Mouse (Mus musculus) kidney, embryonic 15.5 days (tissue): ENCODE data around the gene Slc31a1. TPM values are rescaled to one million over a fixed set of nuclear protein-coding genes. Genes with fewer than 3 reads are reported as not detected.

ENCODE experiments used
- ATAC-seq: fragments of 200-750 bp; cut with Nextera tagmentation; replicated peaks from 2 replicates; pipeline ENCODE4 v1.8.0; 2017; ENCODE audit warnings: moderate TSS enrichment; ENCODE audit not compliant: low FRiP score
- H3K27ac ChIP-seq: fragments of 300-500 bp; sonication (generic); 2 replicates; pipeline ENCODE4 v1.5.1; 2015; ENCODE audit warnings: mild to moderate bottlenecking, inconsistent platforms
- H3K27me3 ChIP-seq: fragments of 300-500 bp; sonication (generic); 2 replicates; pipeline ENCODE4 v1.6.1; 2015; ENCODE audit warnings: inconsistent platforms
- H3K36me3 ChIP-seq: fragments of 300-500 bp; sonication (generic); 2 replicates; pipeline ENCODE4 v1.6.1; 2015; ENCODE audit warnings: inconsistent platforms
- H3K4me1 ChIP-seq: fragments of 300-500 bp; sonication (generic); 2 replicates; pipeline ENCODE4 v1.6.1; 2015; ENCODE audit warnings: inconsistent platforms
- H3K4me2 ChIP-seq: fragments of 300-500 bp; sonication (generic); 2 replicates; pipeline ENCODE4 v1.6.1; 2015; ENCODE audit warnings: moderate library complexity, mild to moderate bottlenecking, inconsistent platforms
- H3K4me3 ChIP-seq: fragments of 300-500 bp; sonication (generic); replicated peaks from 2 replicates; pipeline ENCODE4 v1.5.1; 2015; ENCODE audit warnings: mild to moderate bottlenecking, inconsistent platforms
- H3K9ac ChIP-seq: fragments of 300-500 bp; sonication (generic); 2 replicates; pipeline ENCODE4 v1.6.1; 2015; ENCODE audit warnings: mild to moderate bottlenecking, inconsistent platforms
- H3K9me3 ChIP-seq: fragments of 300-500 bp; sonication (generic); replicated peaks from 2 replicates; pipeline ENCODE4 v1.6.1; 2016; ENCODE audit warnings: inconsistent platforms
- WGBS: fragments of 180-500 bp; shearing (Covaris S2); methylation state at CpG from one replicate; pipeline ENCODE4 v1.1.7; 2015; ENCODE audit warnings: mixed read lengths; 5-methylcytosine and 5-hydroxymethylcytosine counted together
- polyA plus RNA-seq: library from polyadenylated mRNA; unstranded; fragments of >200 nt; fragmentation: Nextera tagmentation; extraction: Ambion mirVana; gene quantifications from 2 replicates; pipeline ENCODE4 v1.2.1, GENCODE M21; 2015

Slc31a1 gene
- polyA plus RNA-seq, 1 experiment from 2014 or later: 53.9 TPM

DNA sequence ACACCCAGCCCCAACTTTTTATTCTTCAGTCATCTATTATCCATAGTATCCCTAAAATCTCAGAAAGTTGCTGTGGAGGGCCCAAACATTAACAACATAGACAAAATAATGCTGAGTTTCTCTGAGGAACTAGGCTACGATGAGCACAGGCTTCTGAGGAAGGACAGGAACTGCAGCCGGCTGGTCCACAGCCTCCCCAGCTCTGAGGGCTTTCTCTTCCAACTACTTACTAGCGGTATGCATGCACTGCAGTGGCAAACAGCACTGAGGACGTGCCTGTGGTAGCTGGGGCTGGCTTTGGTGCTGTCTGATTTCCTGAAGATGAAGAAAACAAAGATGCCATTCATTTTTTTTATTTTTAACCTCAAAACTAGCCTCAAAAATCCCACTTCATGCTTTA is 14.7 kb upstream of the Slc31a1 start:
- Histone ChIP-seq H3K4me1 (peaks cover 8% of the 10 kb centered on the region; the same call in 1 of the 2 replicates), H3K36me3 (peaks cover 60% of the 10 kb centered on the region), H3K9ac (no peak overlapping the region), H3K4me2 (no peak overlapping the region), H3K27me3 (no peaks in the 10 kb centered on the region), H3K27ac (no peak overlapping the region), H3K9me3 (no peaks in the 10 kb centered on the region), H3K4me3 (no peak overlapping the region)
- ATAC-seq: no peak
- 84% methylated on average over 4 of the region's 4 CpGs for WGBS

DNA sequence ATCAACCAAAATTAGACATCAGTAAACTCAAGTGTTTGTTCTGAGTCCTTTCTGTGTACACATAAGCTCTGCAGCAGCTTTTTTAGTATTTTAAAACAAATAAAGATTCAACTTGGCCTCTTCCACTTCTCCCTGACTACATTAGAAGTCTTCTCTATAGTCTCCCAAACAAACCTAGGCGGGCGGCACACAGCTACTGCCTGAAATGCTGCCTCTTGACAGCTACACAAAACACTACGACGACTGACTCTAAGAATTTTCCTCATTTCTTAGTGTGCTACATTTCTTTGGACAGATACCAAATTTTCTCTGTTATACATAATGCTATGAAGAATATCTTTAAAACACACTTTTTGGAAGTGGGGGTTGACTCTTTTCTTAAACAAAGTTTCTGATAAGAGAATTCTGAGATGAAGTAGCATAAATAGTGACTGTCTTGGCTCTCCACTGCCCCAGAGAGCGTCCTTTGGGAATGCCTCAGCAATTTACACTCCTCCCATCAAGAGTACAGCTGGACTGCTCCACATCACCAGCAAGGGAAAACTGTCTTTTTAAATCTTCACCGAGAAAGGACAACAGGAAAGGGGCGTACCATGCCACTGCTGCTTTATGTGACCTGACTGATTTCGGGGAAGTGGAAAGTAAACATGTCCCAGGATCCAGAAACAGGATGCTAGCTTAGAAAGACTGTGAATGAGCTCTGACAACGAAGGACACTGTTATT is 12.8 kb upstream of the Slc31a1 start:
- peaks cover 54% of the 10 kb centered on the region for H3K36me3 ChIP-seq
- H3K4me1 ChIP-seq: peaks cover 8% of the 10 kb centered on the region; the same call in 1 of the 2 replicates
- H3K4me2 ChIP-seq: no peak overlapping the region
- H3K9me3 ChIP-seq: no peaks in the 10 kb centered on the region
- H3K4me3 ChIP-seq: no peak overlapping the region
- H3K27ac ChIP-seq: peak overlapping the region; percentile 72
- WGBS: 54% methylated on average over 9 of the region's 9 CpGs
- ATAC-seq: no peak; the same call in 1 of the 2 replicates
- H3K27me3 ChIP-seq: no peaks in the 10 kb centered on the region
- no peak overlapping the region for H3K9ac ChIP-seq

DNA sequence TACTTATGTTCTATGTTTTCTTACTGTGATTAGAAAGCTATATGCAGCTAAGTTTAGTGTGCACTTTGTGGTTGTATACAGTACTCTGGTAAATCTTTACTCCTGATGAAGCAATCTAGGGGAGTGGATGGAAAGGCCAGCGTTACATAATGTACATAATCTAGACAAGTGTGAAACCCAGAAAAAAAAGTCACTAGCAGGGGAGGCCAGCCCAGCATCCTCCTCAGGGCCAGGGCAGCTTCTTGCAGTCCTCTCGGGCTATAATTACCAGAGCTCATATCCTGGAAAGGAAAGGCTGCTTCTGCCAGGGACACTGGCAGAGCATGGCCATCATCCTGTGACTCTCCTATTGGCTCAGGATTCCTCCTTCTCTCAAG is 12.2 kb upstream of the Slc31a1 start:
- 53% methylated on average over 2 of the region's 2 CpGs for whole genome bisulfite sequencing
- Histone ChIP-seq H3K4me2 (0 out of 2 replicates have a peak overlapping the region, but pooled peaks have one; percentile 3), H3K27ac (peak overlapping the region; percentile 72), H3K4me3 (no peak overlapping the region), H3K9me3 (no peaks in the 10 kb centered on the region), H3K4me1 (peaks cover 8% of the 10 kb centered on the region; the same call in 1 of the 2 replicates), H3K9ac (no peak overlapping the region), H3K36me3 (peaks cover 49% of the 10 kb centered on the region), H3K27me3 (no peaks in the 10 kb centered on the region)
- ATAC-seq: no peak

DNA sequence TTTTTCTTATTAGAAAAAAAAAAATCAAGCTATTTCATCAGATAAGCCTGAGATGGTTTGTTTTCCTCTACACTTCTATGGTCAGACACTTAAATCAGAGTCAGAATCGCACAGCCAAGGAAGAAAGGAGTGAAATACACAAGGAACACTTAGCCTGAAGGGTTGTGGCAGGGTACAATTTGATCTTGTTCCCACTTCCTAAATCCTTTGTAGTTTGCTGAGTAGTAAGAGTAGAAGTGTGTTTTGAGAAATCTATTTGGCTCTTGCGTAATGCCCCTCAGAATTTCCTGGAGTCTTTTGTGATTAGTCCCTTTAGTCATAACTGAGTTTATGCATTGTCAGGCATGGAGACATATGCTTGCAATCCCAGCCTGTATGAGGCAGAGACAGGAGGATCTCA is 11.2 kb upstream of the Slc31a1 start:
- Histone ChIP-seq H3K27ac (no peak overlapping the region), H3K36me3 (peaks cover 40% of the 10 kb centered on the region), H3K9ac (no peak overlapping the region), H3K9me3 (no peaks in the 10 kb centered on the region), H3K4me2 (no peak overlapping the region), H3K4me3 (no peak overlapping the region), H3K27me3 (no peaks in the 10 kb centered on the region), H3K4me1 (peaks cover 8% of the 10 kb centered on the region; the same call in 1 of the 2 replicates)
- no peak for ATAC-seq
- 95% methylated on average over 2 of the region's 2 CpGs for WGBS

DNA sequence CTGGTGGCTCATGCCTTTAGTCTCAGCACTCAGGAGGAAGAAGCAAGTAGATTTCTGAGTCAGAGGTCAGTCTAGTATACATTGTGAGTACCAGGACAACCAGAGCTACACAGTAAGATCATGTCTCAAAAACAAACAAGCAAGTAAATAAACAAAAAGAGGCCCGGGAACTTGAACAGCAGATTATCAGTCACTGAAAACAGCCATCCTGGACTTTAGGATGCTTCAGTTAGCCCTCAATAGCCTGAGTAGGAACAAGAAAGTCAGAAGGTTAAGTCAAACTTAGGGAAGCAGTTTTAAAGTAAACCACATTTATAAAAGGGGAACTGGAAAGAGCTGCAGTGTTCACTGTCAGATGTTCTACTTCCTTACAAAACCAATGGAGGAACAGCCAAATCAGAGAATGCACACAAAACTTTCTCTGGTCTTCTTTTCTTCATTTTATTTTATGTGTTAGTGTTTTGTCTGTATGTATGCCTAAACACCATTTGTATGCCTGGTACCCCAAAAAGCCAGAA is 2.8 kb upstream of the Slc31a1 start:
- no peak for ATAC-seq
- H3K9ac ChIP-seq: no peak overlapping the region
- peaks cover 6% of the 10 kb centered on the region; the same call in 1 of the 2 replicates for H3K36me3 ChIP-seq
- H3K4me2 ChIP-seq: no peak overlapping the region
- no peaks in the 10 kb centered on the region for H3K9me3 ChIP-seq
- H3K4me3 ChIP-seq: no peak overlapping the region
- peaks cover 25% of the 10 kb centered on the region for H3K4me1 ChIP-seq
- H3K27ac ChIP-seq: no peak overlapping the region
- WGBS: 95% methylated on average over 1 of the region's 1 CpGs
- H3K27me3 ChIP-seq: no peaks in the 10 kb centered on the region

DNA sequence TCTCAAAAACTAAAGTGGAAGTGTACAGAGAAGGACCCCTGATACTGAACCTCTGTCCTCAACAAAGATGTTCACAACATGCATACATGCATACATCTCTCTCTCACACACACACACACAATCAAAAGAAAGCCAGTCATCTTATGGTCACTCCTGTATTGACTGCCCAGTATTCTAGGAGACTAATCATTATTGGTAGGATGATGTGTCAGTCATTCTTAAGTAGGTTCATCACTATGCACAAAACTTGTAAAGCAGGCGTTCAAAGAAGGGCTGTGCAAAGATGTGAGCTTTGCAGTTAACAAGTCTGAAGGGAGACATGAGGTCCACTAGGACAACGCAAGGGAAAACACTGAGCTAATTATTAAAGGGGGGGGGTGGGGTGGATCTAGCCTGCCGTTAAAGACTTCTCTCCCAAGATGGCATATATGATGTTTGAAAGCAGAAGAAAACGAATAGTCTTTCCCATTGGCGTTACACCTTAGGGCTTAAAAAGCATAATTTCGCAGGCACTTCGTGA is 1.2 kb upstream of the Slc31a1 start:
- H3K27me3 ChIP-seq: no peaks in the 10 kb centered on the region
- H3K36me3 ChIP-seq: peaks cover 6% of the 10 kb centered on the region; the same call in 1 of the 2 replicates
- 45% methylated on average over 7 of the region's 7 CpGs for WGBS
- peaks cover 25% of the 10 kb centered on the region for H3K4me1 ChIP-seq
- peak overlapping the region; percentile 87 for H3K4me3 ChIP-seq
- peak overlapping the region; percentile 71 for H3K9ac ChIP-seq
- ATAC-seq: no peak
- H3K4me2 ChIP-seq: peak overlapping the region; percentile 61
- no peaks in the 10 kb centered on the region for H3K9me3 ChIP-seq
- H3K27ac ChIP-seq: 0 out of 2 replicates have a peak overlapping the region, but pooled peaks have one; percentile 85

DNA sequence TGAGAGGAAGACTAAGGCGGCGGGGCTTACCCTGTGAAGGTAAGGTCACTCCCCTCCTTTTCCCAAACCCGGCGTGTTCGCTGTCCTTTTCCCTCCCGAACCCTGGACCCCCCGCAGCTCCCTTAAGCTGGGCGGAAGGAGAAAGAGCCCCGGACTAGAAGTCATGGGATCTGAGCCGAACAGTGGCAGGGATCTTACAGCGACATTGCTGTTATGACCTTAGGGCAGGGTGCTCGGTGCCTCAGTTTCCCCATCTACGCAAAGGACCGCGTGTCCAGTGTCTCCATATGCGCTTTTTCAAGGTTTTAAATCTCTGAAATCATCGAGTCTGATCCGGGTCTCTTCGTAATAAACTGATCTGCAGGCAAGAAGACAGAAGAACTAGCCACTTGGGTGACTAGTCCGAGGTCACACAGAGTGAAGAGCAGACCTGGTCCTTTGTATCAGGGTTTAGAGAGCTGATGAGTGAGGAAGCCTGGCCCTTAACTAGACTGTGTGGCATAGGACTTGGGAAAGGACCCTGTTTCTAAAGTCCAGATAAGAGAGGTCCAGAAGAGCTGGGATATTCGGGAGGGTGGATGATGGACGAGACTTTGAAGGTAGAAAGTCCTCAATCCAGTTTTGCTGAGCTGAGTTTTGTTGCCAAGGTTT is 403 bp downstream of the Slc31a1 start:
- Histone ChIP-seq H3K9me3 (no peaks in the 10 kb centered on the region), H3K4me2 (peak overlapping the region; percentile 68), H3K27ac (peak overlapping the region; percentile 72), H3K9ac (peak overlapping the region; percentile 66), H3K4me1 (peaks cover 31% of the 10 kb centered on the region), H3K4me3 (peak overlapping the region; percentile 87), H3K36me3 (peaks cover 6% of the 10 kb centered on the region; the same call in 1 of the 2 replicates), H3K27me3 (no peaks in the 10 kb centered on the region)
- under 1% methylated on average over 20 of the region's 22 CpGs for WGBS
- peak; percentile 27; the same call in 1 of the 2 replicates for ATAC-seq

DNA sequence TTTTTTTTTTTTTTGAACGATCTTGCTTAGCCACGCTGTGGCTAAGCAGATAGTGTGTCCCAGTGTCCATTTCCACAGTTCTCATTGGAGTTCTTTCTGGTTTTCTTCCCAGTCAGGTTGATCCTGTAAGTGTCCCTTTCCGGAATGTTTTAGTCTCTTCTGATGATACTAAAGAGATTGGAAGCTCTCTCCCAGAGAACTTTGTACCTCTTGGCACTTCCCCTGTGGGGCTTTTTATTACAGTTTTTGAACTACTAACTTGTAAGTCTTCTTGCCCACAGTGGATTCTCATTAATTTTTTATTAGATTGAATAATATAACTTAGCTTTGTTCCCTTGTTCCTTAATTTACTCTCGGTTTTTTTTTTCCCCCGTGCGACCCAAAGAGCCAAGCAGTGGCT is 1.0 kb downstream of the Slc31a1 start:
- peaks cover 31% of the 10 kb centered on the region for H3K4me1 ChIP-seq
- ATAC-seq: no peak
- WGBS: 36% methylated on average over 6 of the region's 6 CpGs
- peak overlapping the region; percentile 68 for H3K4me2 ChIP-seq
- H3K9ac ChIP-seq: peak overlapping the region; percentile 66
- 0 out of 2 replicates have a peak overlapping the region, but pooled peaks have one; percentile 72 for H3K27ac ChIP-seq
- peak overlapping the region; percentile 87 for H3K4me3 ChIP-seq
- no peaks in the 10 kb centered on the region for H3K9me3 ChIP-seq
- no peaks in the 10 kb centered on the region for H3K27me3 ChIP-seq
- peaks cover 5% of the 10 kb centered on the region; the same call in 1 of the 2 replicates for H3K36me3 ChIP-seq

DNA sequence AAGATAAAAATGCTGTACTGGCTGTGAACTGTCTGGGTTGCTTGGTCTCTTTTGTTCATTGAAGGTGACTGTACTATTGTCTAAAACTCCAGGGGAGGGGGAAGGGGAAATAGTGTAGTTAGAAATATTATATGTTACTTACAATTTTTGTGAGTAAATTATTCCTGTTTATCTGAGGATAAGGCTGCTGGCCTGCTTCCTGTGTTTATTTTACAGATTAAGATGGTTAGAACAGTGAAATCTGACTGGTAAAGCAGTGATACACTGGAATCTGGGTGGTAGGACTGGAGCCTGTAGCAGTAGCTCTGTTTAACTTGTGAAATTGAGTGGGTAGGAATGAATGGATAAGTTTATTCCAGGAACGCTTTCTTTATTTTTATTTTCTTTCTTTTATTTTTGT is 1.5 kb downstream of the Slc31a1 start:
- Histone ChIP-seq H3K27me3 (no peaks in the 10 kb centered on the region), H3K9ac (peak overlapping the region; percentile 66; the same call in 1 of the 2 replicates), H3K4me1 (peaks cover 31% of the 10 kb centered on the region), H3K4me2 (peak overlapping the region; percentile 68), H3K4me3 (peak overlapping the region; percentile 87), H3K9me3 (no peaks in the 10 kb centered on the region), H3K27ac (no peak overlapping the region), H3K36me3 (peaks cover under 1% of the 10 kb centered on the region; the same call in 1 of the 2 replicates)
- 76% methylated on average over 1 of the region's 1 CpGs for WGBS
- ATAC-seq: no peak

DNA sequence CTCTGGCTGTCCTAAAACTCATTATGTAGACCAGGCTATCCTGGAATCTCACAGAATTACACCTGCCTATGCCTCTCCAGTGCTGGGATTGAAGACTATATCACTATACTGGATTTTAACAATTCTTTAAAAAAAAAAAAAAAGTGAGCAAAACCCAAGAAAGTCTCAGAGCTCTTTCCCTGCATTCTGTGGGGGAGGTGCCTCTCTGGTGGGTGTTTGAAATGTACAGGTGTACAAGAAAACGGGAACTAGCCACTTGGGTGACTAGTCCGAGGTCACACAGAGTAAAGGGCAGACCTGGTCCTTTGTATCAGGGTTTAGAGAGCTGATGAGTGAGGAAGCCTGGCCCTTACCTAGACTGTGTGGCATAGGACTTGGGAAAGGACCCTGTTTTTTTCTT is 1.9 kb downstream of the Slc31a1 start:
- Histone ChIP-seq H3K27ac (no peak overlapping the region), H3K4me2 (no peak overlapping the region), H3K4me3 (no peak overlapping the region), H3K9me3 (no peaks in the 10 kb centered on the region), H3K4me1 (peaks cover 31% of the 10 kb centered on the region), H3K27me3 (no peaks in the 10 kb centered on the region), H3K36me3 (no peaks in the 10 kb centered on the region), H3K9ac (no peak overlapping the region)
- 69% methylated on average over 2 of the region's 2 CpGs for WGBS
- no peak for ATAC-seq

DNA sequence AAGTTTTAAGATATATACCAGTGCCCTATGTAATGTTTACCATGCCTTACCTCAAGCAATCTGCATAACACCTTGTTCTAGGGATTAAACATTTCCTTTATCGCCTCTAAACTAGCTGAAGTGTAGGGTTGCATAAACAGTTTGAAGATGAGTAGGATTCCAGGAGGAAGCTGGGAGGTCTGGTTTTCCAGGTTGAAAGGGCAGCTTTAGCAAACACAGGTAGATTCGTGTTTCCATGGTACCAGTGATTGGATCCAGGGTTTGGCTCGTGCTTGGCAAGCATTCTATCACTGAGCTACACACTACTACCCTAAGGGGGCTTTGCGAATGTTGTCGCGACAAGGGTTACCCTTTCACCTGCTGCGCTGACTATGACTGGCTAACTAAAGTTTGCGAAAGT is 3.8 kb downstream of the Slc31a1 start:
- no peak overlapping the region for H3K4me2 ChIP-seq
- no peaks in the 10 kb centered on the region for H3K27me3 ChIP-seq
- no peak for ATAC-seq
- H3K4me1 ChIP-seq: peaks cover 25% of the 10 kb centered on the region
- H3K36me3 ChIP-seq: no peaks in the 10 kb centered on the region
- H3K27ac ChIP-seq: no peak overlapping the region
- H3K9me3 ChIP-seq: no peaks in the 10 kb centered on the region
- H3K4me3 ChIP-seq: no peak overlapping the region
- no peak overlapping the region for H3K9ac ChIP-seq
- WGBS: 85% methylated on average over 8 of the region's 8 CpGs

DNA sequence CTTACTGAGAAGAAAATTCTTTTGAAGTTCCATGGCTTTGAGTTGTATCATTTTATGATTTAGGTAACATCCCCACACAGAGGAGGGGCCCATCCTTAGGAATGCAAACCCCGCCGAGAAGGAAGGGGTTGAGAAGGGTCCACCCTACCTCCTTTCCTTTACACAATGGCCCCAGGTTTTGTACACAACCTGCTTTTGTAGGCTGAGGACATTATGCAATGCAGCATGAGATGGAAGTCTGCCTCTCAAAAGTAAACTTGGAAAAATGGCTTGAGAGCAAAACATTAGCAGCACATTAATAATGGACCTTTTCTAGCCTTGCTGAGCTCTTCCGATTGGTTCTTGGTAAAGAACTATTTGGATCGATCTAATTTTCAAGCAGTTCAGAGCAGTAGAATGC is 5.8 kb downstream of the Slc31a1 start:
- ATAC-seq: no peak
- H3K27ac ChIP-seq: no peak overlapping the region
- H3K4me3 ChIP-seq: no peak overlapping the region
- H3K4me1 ChIP-seq: peaks cover 18% of the 10 kb centered on the region
- no peaks in the 10 kb centered on the region for H3K9me3 ChIP-seq
- no peaks in the 10 kb centered on the region for H3K27me3 ChIP-seq
- H3K4me2 ChIP-seq: no peak overlapping the region
- WGBS: 76% methylated on average over 4 of the region's 4 CpGs
- no peaks in the 10 kb centered on the region for H3K36me3 ChIP-seq
- no peak overlapping the region for H3K9ac ChIP-seq
